Mouse (Mus musculus) spleen, embryonic (tissue): ENCODE measurements around the gene Kazn.

Experiments
- CTCF ChIA-PET: fragments of 350-600 bp; sonication (Branson Sonifier 250); formaldehyde crosslinking; loops from one replicate; lab custom pipeline; 2022; lab: Charles Lee

Gene Kazn

DNA sequence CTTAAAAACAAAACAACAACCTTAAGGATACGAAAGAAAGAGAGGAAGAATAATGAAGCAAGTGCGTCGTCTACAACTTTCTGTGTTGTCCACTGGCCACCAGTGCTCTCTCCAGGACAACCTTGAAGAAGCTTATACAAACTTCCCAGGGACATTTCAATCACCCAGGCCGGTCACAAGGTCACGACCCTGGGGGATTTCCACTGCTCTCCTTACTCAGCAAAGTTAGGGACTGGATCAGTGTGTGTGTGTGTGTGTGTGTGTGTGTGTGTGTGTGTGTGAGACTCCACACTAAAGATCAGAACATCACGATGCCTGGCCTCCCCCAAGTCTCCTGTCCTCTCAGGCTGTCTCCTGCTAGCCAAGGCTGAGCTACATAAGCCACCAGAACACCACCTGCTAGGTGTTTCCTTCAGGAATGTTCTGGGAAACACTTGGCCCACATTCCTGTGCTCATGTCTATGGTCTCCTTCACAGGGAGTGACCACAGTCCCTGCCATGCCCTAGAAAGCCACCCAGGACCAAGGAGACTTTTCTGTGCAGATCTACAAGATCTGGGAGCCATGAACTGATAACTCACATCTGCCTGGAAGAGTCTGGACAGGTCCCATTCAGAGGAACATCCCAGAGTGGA, 3.7 kb upstream of the Kazn start:
- CTCF ChIA-PET: no interaction called here

- CTCF ChIA-PET: no interaction called here
Observed at GRCm38 (mm10) chr4:142242164-142242563, 3.0 kb upstream of the Kazn start.

DNA sequence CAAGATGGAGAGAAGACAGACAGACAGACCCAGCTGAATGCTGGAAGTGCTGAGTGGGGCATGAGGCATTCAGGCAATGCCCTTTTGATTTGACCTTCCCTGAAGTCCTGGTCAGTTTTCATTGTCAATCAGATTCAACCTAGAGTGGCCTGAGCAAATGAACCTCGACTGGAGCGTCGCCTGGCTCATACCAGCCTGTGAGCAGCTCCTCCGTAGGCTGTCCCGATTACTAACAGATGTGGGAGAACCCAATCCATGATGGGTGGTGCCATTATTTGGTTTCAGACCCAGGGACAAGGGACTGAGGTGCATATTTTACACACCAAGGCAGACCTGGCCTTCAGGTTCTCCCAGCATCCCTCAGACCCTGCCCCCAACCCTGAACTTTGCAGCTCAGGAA, 1.7 kb upstream of the Kazn start:
- CTCF ChIA-PET: no interaction called here

DNA sequence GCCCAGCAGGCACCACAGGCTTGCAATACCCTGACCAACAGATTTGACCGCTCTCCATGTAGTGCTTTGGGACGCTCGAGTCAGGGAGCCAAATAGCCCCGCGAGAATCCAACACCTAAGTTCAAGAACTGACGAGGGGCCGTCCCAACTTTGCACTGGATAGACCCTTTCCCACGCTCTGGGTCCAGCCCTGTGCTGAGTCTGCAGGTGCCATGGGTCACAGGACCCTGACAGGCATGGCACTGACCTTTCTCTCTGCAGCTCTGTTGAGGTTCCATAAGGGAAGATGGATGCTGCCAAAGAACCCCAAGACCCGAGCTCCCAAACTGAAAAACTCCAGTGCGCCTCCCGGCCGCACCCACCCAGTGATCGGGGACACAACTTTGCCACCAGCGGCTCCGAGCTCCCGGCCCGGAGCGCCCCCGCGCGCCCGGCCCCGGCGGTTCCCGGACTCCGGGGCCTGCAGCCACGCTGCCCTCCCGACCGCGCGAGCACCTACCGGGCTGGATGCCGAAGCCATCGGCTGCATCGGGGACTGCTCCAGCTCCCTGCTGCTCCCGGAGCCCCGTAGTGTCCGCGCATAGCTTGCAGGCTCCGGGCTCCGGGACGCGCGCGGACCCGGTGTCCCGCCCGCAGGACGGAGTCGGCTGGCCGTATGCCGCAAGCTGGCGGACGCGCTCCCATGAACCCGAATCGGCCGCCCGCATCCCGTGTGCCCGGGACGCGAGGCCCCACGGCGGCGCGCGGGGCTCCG, 538 bp downstream of the Kazn start:
- CTCF ChIA-PET: no interaction called here

- CTCF ChIA-PET: no interaction called here
Observed at GRCm38 (mm10) chr4:142238041-142238440, 1.2 kb downstream of the Kazn start.

DNA sequence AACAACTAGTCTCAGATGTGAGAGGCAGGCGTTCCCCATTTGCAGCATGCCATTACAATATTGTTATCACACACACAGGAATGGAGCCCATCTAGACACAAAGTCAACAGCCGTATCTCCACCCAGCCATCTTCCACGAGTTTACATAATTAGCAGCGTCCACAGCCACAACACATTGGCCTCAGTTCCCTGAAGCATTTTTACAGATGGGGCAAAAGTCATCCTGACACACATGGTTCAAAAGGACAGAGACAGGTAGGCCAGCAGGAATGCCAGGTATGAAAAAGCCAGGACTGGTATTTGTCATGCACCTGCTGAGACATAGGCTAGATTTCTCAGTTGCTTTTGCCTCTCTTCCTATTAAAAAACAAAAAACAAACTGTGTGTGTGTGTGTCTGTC, 2.5 kb downstream of the Kazn start:
- CTCF ChIA-PET: no interaction called here

GRCm38 (mm10) chr4:142235426-142235825, 3.8 kb downstream of the Kazn start:
- CTCF ChIA-PET: no interaction called here

DNA sequence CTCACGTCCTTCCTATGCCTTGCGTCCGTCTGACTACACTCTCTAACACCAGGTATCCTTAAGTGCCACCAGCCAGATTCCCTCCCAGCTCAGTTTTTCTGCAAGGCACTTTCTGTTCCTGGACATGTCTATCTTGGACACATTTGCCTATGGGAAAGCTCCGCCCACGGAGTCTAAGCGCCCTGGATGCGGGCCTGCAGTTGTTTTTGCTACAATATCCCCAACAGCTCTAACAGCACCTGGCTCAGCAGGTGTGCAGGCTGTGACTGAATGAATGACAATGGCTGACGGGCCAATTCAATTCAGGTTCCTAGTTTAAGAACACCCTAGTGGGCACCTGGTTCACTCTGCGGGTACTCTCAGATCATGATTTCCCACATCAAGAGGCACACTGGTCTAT, 4.4 kb downstream of the Kazn start:
- CTCF ChIA-PET: no interaction called here

- CTCF ChIA-PET: no interaction called here
Observed at GRCm38 (mm10) chr4:142228821-142229575, 10.2 kb downstream of the Kazn start.

- CTCF ChIA-PET: no interaction called here
Observed at GRCm38 (mm10) chr4:142223898-142224645, 15.1 kb downstream of the Kazn start.

DNA sequence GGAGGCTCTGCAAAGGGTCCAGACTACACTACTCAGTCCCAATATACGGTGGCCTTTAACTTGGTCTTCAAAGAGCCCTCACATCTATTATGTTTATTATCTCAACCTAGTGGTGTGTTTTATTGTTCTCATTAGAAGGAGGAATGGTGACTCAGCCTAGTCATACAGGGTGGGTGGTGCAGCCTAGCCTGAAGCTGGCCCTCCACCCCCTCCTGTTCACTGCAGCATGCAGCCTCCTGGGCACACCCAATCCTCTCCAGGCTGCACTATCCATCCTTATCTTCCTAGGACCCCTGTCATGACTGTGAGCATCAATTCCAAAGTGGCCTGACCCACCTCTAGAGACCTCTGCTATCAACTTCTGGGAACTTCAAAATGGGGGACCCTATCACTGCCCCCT, 16.8 kb downstream of the Kazn start:
- CTCF ChIA-PET: no interaction called here

GRCm38 (mm10) chr4:142221757-142222072, 17.5 kb downstream of the Kazn start:
- CTCF ChIA-PET: no interaction called here

DNA sequence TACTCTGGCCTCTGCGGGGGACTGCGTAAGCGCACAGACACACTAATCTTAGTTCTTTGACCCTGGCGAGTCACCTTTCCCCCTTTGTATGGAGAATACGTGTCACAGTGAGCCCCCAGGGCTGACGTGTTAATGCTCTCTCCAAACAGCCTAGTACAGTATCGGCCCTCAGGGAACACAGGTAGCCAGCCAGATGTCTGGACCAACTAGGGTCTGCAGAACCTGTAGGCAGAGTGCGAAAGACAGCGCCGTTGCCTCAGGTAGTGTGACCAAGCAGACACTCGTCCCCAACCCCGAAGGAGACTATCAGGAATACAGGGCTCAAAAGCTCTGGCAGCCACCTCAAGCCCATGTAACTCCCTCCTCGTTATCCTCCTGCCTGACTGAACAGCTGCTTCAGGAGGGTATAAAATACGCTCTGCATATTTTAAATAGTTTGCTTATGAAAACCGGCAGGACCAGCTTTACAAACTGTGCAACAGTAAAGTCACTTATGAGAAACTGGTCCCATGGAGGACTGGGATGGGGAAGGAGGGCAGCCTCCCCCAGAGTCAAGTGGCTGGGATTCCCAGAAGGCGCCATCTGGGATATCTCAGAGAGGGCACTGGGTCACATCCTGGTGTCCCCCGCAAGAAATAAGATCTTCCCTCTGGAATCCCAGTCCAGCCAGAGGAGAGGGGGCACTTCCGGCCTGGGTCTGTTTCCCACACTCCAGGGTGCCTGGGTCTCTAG, 18.0 kb downstream of the Kazn start:
- CTCF ChIA-PET: no interaction called here

GRCm38 (mm10) chr4:142218997-142219396, 20.2 kb downstream of the Kazn start:
- CTCF ChIA-PET: no interaction called here

DNA sequence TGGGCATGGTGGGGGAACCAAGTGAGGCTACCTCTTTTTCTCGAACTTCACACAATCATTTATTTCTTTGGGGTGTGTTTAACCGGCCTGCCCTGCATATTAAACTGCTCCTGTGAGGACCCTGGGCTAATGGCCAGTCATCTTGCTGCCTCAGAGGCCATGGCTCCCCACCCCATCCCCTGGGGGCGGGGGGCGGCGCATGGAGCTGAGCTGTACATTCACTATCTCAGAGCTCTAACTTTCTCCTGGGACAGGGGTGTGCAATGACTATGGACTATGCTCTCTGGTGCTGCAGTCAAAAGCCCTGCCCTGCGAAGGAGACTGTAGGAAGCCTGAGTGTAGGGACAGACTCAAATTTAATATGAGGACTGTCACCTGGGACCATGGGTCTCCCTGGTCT, 22.2 kb downstream of the Kazn start:
- CTCF ChIA-PET: no interaction called here

GRCm38 (mm10) chr4:142215760-142216159, 23.4 kb downstream of the Kazn start:
- CTCF ChIA-PET: no interaction called here

DNA sequence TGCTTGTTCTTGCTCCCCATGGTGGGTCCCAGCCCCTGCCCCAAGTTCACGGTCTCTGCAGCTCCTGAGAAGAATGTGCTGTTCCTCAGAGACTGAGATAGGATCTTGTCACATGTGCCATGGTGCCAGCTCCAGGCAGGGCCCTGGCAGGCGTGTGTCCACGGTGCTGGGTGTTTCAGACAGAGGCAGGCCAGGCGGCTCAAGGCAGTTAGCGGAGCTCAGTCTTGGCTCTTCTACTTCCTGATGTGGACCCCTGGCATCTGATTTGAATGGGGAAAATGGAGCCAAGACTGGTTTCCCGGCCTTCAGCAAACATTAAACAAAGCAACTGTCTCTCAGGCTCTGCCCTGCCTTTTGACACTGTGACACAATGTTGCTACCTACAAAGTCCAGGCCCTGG, 24.7 kb downstream of the Kazn start:
- CTCF ChIA-PET: no interaction called here

DNA sequence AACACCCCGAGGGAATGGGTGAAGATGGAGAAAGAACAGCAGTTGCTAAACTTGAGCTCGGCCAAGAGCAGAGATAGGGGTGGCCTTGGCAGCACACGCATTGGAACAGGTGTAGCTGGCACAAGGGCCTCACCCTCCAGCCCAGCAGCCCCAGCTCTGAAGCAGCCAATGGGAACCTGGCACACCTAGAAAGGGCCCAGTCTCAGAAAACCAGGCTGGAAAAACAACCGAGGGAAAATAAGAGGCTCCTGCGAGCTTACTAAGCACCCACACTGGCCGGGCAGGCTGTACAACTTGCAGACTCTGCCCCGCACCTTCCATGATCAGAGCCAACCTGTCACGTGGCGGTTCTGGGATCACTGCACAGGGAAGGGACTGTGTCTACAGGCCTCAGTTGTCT, 26.8 kb downstream of the Kazn start:
- CTCF ChIA-PET: no interaction called here

- CTCF ChIA-PET: no interaction called here
Observed at GRCm38 (mm10) chr4:142209884-142210283, 29.3 kb downstream of the Kazn start.

GRCm38 (mm10) chr4:142209476-142209875, 29.7 kb downstream of the Kazn start:
- CTCF ChIA-PET: no interaction called here

DNA sequence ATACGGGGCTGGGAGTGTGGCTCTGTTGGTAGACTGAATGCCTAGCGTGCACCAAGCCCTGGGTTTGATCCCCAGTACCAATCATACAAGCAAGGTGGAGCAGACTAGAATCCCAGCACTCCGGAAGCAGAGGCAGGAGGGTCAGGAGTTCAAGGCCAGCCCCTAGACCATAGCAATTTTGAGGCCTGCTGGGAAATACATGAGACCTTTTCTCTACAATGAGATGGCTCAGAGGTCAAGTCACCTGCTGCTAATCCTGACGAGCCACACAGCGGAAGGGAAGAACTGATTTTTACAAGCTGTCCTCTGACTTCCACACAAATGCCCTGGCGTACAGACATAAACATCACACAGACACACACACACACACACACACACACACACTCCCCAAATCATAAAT, 33.5 kb downstream of the Kazn start:
- CTCF ChIA-PET: no interaction called here

- CTCF ChIA-PET: no interaction called here
Observed at GRCm38 (mm10) chr4:142196626-142197025, 42.6 kb downstream of the Kazn start.
